Mouse (Mus musculus): ENCODE data around the gene Sema7a. TPM values are rescaled to one million over a fixed set of nuclear protein-coding genes. Genes with fewer than 3 reads are reported as not detected.

Sema7a gene
- total RNA-seq, 2 experiments from 2014 or later: 10.4 to 21.1 TPM

DNA sequence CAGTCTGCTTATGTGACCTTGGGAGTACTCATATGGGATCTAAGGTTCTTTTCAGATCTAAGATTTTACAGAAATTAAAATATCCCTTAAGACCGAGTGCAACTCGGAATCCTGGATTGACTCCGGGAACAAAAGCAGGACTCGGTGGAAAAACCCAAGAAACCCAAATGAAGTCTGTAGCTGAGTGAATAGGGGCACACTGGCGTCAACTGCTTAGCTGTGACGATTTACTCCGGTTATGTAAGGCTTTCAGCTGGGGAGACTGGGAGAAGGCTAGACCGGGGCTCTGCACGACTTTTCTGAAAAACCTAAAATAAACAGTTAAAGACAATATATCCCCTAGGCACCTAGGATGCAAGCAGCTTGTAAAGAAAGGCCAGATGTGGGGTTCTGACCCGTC, 19.5 kb downstream of the Sema7a start:
- DNase-seq (ENCODE audit: low spot score in 2 of 2): no peak

DNA sequence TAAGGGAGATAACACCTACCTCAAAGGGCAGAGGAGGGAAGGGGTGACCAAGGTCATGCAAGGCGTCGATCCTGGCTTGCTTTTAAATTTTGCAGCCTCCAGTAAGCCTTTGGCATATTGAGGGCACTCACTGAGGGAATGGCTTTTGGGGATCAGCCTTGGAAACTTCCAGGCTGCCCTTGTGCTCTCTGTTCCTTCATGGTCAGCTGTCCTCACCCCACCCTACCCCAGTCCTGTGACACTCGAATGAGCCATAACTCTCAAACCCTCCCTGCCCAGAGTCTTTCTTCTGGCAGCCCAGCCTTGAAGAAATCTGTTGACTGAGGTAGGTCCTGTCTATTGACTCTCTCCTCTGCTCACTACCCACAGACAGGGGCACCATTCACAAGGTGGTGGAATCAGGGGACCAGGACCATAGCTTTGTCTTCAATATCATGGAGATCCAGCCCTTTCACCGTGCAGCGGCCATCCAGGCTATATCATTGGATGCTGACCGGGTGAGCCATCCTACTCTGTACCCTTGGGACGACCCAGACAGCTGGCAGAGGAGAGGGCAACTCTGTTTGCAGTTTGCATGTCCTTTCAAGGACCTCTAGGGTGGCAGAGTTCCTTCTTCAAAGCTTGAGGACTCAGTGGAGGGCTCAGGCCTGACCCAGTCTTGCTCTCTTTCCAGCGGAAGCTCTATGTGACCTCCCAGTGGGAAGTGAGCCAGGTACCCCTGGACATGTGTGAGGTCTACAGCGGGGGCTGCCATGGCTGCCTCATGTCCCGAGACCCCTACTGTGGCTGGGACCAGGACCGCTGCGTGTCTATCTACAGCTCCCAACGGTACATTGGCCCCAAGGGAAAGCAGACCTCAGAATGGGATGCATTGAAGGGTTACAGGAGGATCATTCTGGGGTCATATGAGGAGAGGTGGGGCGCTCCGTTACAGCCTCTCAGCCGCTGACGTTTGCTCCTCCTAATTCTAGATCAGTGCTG, 20.3 kb downstream of the Sema7a start:
- no peak for DNase-seq (ENCODE audit: low spot score in 2 of 2)

DNA sequence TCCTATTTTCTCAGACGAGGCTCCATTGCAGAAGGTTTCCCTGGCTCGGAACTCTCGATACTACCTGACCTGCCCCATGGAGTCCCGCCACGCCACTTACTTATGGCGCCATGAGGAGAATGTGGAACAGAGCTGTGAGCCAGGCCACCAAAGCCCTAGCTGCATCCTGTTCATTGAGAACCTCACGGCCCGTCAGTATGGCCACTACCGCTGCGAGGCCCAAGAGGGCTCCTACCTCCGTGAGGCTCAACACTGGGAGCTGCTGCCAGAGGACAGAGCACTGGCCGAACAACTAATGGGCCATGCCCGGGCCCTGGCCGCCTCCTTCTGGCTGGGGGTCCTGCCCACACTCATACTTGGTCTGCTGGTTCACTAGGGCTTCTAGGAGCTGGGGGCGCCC, 21.3 kb downstream of the Sema7a start:
- DNase-seq (ENCODE audit: low spot score in 2 of 2): no peak

DNA sequence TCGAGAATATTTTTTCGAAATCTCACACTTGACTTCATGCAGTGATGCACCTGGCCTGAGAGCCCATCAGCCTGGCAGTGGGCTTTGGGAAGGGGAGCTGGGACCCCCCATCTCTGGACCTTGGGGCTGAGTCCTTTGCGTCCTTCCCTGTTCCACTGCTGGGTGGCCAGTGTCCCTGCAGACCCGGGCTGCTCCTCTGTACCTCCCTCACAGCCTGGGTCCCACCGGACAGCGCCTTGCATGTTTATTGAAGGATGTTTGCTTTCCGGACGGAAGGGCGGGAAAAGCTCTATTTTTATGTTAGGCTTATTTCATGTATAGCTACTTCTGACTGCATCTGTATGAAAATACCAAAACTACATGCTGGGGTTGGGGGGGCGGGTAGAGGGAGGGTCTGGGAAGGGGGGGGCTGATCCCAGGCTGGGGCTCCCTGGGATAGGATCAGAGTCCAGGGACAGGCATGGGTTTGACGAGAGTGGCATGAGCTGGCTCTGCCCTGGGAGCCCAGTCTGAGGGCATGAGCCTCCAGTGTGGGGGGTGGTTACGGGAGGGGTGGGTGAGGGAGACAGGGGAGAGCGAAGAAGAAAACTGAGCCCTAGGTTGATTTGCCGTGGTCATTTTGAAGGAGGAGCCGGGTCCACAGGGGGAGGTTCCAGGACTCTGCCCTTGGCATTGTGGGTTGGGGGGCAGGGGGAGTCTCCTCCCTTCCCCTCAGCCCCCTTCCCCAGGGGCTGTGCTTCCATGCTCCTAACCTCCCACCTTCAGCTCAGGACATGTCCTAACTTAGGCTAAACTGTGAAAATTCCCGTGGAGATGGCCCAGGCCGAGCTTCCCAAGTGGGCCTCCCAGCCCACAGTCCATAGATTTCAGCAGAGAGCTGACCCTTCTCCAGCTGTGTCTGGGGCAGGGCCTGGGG, 22.2 kb downstream of the Sema7a start:
- DNase-seq (ENCODE audit: low spot score in 2 of 2): no peak

DNA sequence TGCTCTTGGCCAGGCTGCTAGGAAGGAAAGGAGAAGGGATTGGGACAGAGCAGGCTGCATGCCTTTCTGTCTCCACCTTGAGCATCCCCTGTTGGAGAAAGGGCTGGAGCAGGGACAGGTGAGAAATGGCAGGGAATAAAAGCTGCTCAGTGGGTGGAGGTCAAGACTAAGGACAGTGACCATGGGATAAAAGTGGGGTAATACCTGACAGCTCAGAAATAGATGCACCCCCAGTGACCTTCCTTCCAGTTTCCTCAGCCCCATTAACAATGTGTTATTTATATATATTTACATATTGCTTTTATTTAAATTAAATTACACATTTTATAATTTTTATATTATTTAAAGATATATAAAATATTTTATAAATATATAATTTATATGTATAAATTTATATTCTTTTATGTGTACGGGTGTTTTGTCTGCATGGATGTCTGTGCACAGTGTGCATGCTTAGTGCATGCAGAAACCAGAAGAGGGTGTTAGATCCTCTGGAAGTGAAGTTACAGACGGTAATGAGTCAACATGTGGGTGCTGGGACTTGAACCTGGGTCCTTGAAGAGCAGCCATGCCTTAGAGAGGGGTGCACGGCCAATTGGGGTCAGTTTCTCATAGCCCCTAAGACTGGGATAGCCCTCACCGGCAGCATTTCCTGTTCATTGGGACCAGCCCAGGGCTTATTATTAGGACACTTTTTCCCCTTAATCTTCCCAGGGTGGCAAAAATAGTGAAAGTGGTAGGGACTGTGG, 23.5 kb downstream of the Sema7a start:
- DNase-seq (ENCODE audit: low spot score in 2 of 2): no peak

DNA sequence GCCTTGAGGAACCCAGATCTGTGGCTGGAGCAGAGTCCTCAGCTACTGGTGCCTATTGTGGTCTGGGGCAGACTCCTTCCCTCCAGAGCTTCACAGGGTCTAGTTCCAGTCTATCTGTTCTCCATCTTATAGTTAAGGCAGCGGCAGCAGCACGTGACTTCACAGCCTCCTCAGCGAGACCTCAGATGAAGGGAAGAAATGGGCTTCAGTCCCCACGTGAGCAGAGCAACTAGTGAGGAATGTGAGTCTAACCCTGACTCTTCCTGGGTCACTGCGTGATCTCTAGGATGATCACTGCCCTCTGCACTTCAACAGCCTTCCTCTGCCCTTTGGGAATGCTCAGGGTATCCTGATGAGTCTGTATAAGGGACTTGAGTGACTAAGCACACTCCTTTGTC, 24.1 kb downstream of the Sema7a start:
- DNase-seq (ENCODE audit: low spot score in 2 of 2): no peak

DNA sequence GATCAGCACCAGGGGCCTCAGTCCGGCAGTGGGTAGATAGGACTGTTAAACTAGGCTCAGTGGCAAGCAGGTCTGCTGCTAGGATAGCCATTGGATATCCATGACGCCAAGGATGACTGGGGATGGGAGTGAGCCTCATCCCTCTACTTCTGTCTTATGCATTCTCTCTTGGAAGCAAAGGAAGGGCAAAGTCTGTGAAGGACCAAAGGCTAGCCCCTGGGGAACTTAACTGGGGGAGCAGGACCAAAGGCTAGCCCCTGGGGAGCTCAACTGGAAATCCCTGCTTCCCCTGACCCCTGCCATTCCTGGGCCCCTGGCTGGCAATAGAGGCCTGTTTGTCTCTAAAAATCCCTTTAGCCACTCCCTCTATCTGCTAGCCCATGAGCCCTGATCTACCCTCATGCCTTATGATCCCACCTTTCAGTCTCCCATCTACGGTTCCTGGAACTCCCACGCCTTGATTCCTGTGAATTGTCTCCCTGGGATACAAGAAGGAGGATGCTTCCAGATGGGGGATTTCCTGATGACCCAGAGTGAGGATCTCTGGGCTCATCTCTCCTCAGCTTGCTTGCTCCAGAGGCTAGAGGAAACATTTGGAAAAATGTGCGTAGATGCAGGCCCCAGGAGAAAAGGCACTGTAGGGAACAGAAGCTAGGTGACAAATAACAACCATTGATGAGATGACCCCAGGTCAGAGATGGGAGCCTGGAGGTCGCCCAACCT, 24.8 kb downstream of the Sema7a start:
- no peak for DNase-seq (ENCODE audit: low spot score in 2 of 2)

DNA sequence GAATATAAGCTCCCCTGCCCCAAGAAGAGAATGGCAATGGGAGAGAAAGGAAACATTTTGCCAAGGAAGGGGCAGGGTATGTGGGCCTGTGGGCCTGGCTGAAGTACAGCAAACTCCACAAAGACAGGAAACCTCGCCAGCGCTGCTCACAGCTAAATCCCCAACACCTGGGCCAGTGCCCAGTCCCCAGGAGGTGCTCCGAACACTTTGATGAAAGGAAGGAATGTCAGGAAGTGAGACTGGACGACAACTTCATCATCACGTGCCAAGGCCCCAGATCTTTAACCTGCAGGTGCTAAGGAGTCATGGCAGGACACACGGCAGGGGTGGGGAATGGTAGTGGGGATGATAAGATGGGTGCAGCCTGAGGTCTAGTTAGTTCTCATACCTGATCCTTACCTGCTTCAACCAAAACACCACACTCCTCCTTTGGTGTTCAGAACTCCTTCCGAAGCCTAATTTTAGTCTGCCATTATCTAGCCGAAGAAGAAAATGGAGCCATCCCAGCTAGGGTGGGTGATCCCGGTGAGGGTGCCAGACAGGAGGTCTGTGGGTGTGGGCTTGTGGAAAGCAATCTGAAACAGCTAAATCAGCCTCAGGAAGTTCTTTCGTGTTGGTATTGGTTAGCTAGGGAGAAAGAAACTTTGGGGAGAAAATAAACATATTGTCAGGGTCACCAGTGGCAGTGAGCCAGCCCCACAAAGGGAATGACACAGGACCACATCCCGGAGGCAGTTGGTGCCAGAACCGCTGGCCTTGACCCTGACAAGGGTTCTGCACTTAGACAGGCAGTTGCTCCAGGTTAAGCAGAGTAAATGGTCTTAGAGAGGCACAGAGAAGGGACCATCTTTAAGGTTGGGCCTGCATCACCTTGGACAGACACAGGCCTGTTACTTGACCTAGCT, 25.6 kb downstream of the Sema7a start:
- peak; percentile 59 to 76 for DNase-seq (ENCODE audit: low spot score in 2 of 2)

DNA sequence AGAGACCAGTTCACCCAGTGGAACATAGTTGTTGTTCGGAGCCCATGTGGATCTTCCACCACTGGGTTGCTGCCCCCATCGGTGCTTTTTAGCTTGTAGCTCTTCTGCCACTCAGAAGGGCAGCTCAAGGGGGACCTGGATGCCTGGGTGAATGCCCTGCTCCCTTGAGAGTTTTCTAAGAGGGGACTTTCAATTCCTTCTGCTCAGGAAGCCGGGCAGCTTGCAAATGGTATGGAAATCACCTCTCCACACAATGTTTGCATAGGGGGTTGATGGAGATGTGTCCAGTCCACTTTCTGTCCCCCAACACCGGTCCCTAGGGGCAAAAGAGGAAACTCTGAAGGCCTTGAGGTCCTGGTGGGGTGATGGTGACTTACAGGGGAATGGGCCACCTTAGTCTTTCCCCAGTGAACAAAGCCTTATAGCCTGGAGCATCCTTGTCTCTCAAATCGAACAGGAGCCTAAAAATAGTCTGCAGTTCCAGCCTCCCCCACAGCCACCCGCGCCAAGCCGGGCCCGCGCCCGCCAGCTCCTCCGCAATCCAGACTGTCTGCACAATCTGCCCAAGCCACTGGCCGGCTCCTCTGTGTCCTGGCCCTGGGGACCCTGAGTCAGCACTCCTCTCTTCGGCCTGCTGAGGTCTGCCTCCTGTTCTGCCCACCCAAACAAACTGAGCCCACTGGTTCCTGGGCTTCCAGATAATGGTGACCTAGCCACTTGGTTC, 27.5 kb downstream of the Sema7a start:
- DNase-seq (ENCODE audit: low spot score in 2 of 2): no peak

DNA sequence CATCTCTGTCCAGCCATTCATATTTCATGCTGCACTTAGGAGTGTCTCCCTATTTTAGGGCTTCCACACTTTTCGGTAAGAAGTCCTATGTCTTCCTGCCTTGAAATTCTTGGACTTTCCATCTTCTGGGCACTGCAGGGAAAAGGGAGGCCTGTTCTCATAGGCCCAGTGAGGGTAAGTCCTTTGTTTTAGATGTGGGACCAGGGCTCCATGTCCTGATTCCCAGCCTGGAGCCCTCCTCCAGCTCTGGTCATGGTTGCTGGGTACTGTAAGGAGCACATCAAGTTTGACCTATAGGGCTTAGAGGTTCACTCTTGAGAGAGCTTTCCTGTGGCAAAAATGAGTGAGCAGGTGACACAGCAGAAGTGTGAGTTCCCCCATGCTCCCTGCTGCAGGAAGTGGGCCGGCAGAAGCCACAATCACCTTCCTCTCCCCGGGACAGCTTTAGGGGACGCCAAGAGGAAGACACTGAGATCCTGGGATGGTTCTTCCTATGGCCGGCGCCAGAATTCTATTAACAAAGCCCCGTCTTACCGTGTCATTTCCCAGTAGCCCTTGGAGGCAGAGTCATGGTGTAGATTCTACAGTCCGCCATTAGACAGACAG, 28.4 kb downstream of the Sema7a start:
- no peak for DNase-seq (ENCODE audit: low spot score in 2 of 2)

DNA sequence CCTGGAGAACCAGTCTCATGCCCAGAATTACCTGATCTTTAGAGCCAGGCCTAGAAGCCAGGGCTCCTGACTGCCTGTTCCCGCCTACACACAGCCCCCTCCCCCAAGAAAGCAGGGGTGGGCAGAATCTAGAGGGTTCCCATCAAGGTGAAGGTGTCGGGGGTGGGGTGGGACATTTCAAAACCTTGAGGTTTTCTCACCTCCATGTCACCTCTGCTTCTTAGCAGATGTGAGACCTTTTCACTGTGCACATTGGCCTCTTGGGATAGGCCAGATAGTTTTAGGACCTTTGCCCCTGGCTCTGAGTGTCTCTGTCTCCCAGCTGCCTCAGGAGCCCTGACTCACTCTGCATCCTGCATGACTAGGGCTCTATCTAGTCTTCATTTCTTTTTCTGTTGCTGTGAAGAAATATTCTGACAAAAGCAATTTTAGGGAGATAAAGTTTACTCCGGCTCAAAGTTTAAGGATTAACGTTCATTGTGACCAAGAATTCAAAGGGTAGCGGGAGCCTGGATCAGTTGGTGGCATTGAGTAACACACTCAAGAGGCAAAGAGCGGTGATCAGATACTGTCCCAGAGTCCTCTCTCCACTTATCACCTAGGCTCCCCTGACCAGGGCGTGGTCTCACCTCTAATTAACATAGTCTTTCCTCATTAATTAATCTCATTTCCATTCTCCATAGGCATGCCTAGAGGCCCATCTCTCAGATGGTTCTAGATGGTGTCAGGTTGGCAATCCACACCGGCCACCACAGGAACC, 29.1 kb downstream of the Sema7a start:
- no peak for DNase-seq (ENCODE audit: low spot score in 2 of 2)

DNA sequence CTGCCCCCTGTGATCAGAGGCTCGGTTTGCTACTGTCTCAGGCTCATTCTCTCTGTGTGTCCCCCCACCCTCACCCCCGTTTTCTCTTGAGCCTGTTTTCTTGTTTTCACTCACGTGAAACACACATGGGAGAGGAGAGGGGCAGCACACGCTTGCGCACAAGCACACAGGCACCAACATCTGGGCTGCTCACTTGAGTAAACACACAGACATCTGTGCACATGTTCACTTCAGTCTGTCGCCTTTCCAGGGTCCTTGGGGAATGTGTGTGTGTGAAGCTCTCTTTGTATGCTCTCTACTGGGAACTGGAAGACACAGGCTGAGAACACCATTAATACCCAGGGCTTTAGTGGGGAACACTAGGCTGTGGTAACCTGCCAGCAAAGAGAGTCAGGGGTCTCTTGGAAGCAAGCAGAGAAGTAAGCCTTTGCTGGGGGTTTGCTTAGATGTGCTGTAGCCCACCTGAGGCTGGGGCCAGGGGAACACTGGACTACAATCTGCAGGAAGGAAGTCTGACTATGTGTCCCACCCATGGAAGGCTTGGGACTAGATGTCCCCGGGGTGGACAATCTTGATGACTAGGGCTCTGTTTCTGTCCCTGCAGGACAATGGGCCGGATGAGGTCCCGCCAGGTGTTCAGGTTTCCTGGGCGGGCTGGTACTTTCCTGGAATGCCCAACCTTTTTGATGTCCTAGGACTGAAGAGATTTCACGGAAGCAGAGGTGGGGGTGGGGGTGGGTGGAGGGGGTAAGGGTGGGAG, 30.0 kb downstream of the Sema7a start:
- DNase-seq (ENCODE audit: low spot score in 2 of 2): no peak

DNA sequence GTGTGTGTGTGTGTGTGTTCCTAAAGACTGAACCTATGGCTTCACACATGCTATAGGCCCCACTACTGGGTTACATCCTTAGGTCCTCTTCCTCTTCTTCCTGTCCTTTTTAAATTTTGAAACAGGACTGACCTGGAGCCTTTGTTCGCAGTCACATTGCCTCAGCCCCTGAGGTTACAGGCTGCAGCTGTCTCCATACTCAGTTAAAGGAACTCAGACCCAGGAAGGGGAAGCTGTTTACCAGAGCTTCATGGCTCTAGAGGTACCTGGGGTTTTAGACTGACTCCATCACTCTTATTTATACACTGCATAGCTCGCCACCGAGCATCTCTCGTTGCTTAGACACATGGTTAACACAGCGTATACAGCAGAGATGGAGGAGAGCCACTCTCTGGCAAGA, 31.5 kb downstream of the Sema7a start:
- DNase-seq (ENCODE audit: low spot score in 2 of 2): no peak

DNA sequence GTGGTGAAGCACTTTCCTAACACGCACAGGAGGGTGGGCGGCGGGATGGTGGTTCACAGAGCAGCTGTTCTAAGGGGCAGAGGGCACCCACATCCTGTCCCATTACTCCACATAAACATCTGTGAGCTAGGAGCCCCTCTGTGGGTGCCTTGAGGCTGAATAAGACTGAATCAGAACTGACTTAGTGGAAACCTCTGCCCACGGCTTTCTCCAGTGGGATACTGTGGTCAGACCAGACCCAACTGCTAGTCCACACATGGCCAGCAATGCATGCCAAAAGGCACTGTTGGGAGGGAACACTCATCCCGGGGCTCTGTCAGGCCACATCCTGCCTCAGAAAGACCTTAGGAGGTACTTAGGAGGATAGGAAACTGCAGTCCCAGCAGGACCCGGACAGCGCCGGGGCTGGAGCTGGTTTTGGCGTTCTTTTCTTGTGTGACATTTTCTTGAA, 32.3 kb downstream of the Sema7a start:
- DNase-seq (ENCODE audit: low spot score in 2 of 2): no peak

DNA sequence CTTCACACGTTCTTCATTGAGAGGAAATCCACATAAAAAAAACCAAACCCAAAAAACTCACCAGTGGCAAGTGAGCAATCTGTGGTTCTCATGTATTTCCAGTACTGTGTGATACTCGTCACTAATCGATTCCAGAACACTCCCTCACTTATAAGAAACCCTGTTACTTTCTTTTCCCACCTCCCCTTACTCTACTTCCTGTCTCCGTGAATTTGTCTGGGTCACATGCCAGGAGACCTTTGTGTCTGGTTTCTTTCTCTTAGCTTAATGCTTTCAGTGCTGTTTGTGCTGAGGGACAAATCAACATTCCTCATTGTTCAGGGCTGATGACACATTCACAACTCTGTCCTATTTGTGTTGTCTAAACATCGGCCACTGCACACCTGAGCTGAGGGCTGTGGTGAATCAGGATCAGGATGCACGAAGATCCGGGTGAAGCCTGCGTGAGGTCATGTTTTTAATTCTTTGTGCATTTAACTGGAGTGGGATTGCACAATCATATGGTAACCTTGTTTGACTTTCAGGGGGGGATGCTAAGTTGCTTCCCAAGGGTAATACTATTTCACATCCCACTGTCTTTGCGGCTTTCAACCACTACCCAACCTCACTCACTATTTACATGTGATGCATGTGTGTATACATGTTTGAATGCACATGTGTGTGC, 33.0 kb downstream of the Sema7a start:
- DNase-seq (ENCODE audit: low spot score in 2 of 2): no peak

DNA sequence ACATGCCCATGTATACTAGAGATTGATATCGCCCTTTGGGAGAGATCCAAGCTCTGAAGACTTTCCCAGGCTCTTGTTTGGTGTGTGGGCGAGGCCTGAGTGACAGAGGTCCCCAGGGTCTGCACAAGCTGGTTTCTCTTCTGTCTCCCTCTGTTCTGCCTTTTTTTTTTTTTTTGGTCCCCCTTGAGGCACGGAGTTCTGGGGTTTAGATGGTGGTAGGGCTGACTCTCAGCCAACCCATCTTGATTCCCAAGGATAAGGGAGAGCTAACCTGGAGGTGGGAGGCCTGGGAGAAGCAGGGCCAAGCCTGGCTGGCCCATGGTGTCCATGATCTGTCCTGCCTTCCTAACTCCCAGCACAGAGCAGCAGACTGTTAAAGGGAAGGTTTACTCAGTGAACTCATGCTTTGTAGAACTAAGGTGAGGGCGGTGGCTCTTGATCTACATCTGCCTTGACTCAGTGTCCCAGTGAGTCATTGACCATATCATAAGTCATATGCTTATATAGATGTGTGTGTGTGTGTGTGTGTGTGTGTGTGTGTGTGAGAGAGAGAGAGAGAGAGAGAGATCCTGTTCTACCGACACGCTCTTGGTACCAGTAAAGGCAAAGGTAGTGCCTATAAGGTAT, 33.6 kb downstream of the Sema7a start:
- DNase-seq (ENCODE audit: low spot score in 2 of 2): no peak
